Mouse (Mus musculus) liver, embryonic 12.5 days (tissue): ENCODE data around the gene Cd81. TPM values are rescaled to one million over a fixed set of nuclear protein-coding genes. Genes with fewer than 3 reads are reported as not detected.
A peak's percentile ranks its signal among the peaks of the same experiment; 100 is the strongest.

ENCODE experiments used
- ATAC-seq: fragments of 200-750 bp; cut with Nextera tagmentation; 2 replicates; pipeline ENCODE4 v1.8.0; 2017; ENCODE audit warnings: moderate number of reproducible peaks, mild to moderate bottlenecking, moderate library complexity
- H3K27ac ChIP-seq: fragments of 300-500 bp; sonication (generic); 2 replicates; pipeline ENCODE4 v1.5.1; 2016; ENCODE audit warnings: mild to moderate bottlenecking
- H3K27me3 ChIP-seq: fragments of 300-500 bp; sonication (generic); replicated peaks from 2 replicates; pipeline ENCODE4 v1.6.1; 2016; ENCODE audit warnings: mild to moderate bottlenecking, moderate library complexity
- H3K36me3 ChIP-seq: fragments of 300-500 bp; sonication (generic); 2 replicates; pipeline ENCODE4 v1.6.1; 2016; ENCODE audit warnings: mild to moderate bottlenecking, moderate library complexity
- H3K4me1 ChIP-seq: fragments of 300-500 bp; sonication (generic); 2 replicates; pipeline ENCODE4 v1.6.1; 2016
- H3K4me2 ChIP-seq: fragments of 300-500 bp; sonication (generic); 2 replicates; pipeline ENCODE4 v1.6.1; 2016; ENCODE audit warnings: mild to moderate bottlenecking, moderate library complexity
- H3K4me3 ChIP-seq: fragments of 300-500 bp; sonication (generic); 2 replicates; pipeline ENCODE4 v1.5.1; 2016; ENCODE audit warnings: mild to moderate bottlenecking, moderate library complexity
- H3K9ac ChIP-seq: fragments of 300-500 bp; sonication (generic); 2 replicates; pipeline ENCODE4 v1.6.1; 2016; ENCODE audit warnings: mild to moderate bottlenecking, moderate library complexity
- H3K9me3 ChIP-seq: fragments of 300-500 bp; sonication (generic); replicated peaks from 2 replicates; pipeline ENCODE4 v1.6.1; 2016; ENCODE audit warnings: mild to moderate bottlenecking, moderate library complexity
- WGBS: fragments of 180-500 bp; shearing (Covaris S2); methylation state at CpG from one replicate; pipeline ENCODE4 v1.1.7; 2016; ENCODE audit not compliant: insufficient replicate concordance; 5-methylcytosine and 5-hydroxymethylcytosine counted together
- polyA plus RNA-seq: library from polyadenylated mRNA; unstranded; fragments of >200 nt; fragmentation: Nextera tagmentation; extraction: Ambion mirVana; gene quantifications from 2 replicates; pipeline ENCODE4 v1.2.1, GENCODE M21; 2016

The Cd81 gene
- polyA plus RNA-seq, 1 experiment from 2014 or later: 154 TPM

DNA sequence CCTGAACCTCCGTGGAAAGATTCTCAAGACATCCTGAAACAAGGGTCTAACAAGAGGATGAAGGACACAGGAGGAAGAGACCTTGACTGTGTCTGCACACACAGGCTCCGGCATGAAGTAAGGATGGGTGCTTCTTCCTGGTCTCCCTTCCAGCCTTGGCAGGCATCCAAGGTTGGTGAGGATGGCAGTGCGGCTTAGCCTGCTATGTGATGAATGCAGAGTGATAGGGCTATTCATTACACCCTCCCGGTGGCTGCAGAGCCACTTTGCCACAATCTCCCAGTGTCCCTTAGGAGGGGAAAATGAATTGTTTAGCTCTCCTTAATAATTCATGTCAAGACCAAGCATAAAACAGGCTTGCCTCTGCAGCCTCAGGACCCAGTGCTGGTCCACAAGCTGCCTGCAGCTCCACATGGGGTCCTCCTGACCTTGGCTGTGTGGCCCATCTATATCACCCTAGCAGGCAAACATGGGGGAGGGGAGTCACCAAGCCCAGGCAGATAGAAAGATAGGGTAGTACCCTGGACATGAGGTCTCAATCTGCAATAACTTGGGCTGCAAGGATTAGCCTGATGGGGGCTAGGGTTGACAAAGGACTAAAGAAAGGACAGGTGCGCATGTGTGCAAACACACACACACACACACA lies 40.2 kb upstream of the Cd81 start:
- H3K4me2 ChIP-seq: no peak overlapping the region
- H3K9ac ChIP-seq: no peak overlapping the region
- no peak overlapping the region for H3K4me3 ChIP-seq
- H3K27ac ChIP-seq: peak overlapping the region; percentile 23; the same call in 1 of the 2 replicates
- WGBS: 76% methylated on average over 5 of the region's 5 CpGs
- peaks cover 41% of the 10 kb centered on the region for H3K36me3 ChIP-seq
- peaks cover 96% of the 10 kb centered on the region for H3K4me1 ChIP-seq
- no peaks in the 10 kb centered on the region for H3K9me3 ChIP-seq
- no peaks in the 10 kb centered on the region for H3K27me3 ChIP-seq
- no peak for ATAC-seq

DNA sequence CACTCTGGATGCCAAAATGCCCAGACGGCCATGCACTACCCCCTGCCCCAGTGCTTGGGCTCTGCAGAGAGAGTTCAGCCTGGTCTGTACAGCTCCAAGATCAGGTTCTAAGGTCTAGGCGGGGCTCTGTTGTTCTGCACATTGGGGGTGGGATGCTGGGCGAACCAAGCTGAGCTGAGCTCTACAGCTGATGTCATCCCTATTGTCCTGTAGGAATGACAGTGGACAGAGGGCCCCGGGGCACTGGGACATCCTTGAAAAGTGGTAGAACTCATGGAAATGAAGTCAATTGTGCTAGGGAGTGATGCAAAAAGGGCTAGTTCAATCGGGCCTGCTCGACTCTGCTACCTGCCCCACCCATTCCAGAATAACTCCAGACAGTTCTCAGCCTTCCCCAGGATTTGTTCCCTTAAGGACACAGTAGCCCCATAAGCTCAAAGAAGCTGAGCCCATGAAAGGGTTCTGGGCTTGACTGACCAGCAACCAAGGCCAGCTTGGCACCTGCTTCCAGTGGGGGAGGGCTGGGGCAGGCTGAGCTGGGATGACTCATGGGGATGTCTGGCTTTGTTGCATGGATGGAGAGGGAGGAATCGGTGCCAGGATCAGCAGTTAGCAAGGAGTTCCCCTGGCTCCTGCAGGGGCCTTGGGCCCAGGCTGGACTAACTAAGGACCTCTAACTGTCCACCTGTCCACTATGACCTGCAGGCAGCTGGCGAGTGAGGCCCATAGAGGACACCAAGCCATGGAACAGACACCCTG lies 38.9 kb upstream of the Cd81 start:
- WGBS: 56% methylated on average over 8 of the region's 8 CpGs
- Histone ChIP-seq H3K4me1 (peaks cover 83% of the 10 kb centered on the region), H3K36me3 (peaks cover 40% of the 10 kb centered on the region), H3K9me3 (no peaks in the 10 kb centered on the region), H3K27ac (peak overlapping the region; percentile 26; the same call in 1 of the 2 replicates), H3K27me3 (no peaks in the 10 kb centered on the region), H3K9ac (no peak overlapping the region), H3K4me3 (no peak overlapping the region), H3K4me2 (no peak overlapping the region)
- ATAC-seq: no peak

DNA sequence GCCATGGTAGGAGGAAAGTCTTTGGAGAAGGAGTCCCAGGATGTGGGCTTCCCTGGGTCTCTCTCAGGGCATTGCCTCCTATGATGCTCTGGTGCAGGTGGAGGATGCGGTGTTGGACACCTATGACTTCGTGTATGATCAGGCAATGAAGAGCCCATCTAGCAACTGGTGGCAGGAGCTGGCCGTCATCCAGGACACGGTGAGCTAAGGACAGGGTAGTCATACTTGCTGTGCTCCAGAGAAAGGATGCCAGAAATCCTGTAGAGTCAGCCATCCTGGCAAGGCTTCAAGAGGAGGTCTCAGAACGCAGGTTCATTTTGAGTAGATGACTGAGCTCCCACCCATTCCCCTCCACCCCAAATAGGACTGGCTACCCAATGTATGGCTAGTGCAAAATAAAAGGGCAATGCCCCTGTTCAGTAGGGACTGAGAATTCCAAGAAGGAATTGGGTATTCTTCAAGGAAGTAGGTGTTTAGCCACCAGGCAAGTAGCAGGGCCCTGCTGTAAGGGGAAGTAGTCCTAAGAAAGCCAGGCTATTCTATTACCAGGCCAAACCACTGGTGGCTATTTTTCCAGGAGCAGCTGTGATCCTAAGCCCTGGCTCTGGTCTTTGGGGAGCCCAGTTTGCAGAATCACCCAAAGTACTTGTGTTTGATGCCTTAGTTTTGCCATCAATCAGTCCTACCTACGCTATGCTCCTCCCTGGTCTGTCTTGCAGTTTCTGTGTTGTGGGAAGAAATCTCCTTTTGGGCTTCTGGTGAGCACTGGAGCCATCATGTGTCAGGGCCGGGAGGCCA lies 37.5 kb upstream of the Cd81 start:
- H3K9ac ChIP-seq: no peak overlapping the region; the same call in 1 of the 2 replicates
- H3K9me3 ChIP-seq: no peaks in the 10 kb centered on the region
- no peak for ATAC-seq
- H3K4me2 ChIP-seq: no peak overlapping the region
- H3K27ac ChIP-seq: peak overlapping the region; percentile 38; the same call in 1 of the 2 replicates
- H3K36me3 ChIP-seq: peaks cover 28% of the 10 kb centered on the region
- WGBS: 81% methylated on average over 7 of the region's 7 CpGs
- H3K4me1 ChIP-seq: peaks cover 69% of the 10 kb centered on the region
- no peaks in the 10 kb centered on the region for H3K27me3 ChIP-seq
- no peak overlapping the region for H3K4me3 ChIP-seq

DNA sequence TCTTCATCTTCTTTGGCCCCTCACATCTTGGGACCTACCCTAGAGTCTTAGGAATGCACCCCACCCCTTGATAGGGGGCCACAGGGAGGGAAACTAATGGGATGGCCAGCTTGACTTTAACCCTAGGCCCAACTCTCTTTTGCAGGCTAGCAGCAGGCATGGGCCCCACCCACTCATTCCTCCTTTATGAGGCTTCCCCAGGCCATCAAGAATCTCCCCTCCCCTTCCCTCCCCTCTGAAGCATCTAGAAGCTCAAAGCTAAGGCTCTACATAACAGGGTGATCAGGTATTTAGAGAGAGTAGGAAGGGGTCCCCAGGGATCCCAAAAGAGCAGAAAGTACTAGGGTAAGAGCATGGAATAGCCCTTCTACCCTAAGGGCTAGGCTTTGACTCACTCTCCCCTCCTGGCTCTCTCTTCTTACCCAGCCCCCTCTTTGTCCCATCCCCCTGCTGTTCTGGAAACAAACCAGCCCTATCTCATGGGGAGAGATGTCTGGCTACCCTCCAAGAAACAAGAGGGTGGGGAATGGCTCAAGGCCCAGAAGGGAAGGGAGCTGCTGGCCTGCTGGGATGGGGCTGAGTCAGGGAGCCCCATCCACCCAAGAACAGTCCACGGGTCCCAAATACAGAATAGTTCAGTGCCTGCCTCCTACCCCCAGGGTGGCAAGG lies 36.6 kb upstream of the Cd81 start:
- Histone ChIP-seq H3K9me3 (no peaks in the 10 kb centered on the region), H3K9ac (no peak overlapping the region), H3K4me2 (no peak overlapping the region), H3K4me3 (no peak overlapping the region), H3K27me3 (no peaks in the 10 kb centered on the region), H3K27ac (peak overlapping the region; percentile 38), H3K36me3 (peaks cover 19% of the 10 kb centered on the region), H3K4me1 (peaks cover 66% of the 10 kb centered on the region)
- 54% methylated on average over 1 of the region's 1 CpGs for WGBS
- no peak for ATAC-seq

DNA sequence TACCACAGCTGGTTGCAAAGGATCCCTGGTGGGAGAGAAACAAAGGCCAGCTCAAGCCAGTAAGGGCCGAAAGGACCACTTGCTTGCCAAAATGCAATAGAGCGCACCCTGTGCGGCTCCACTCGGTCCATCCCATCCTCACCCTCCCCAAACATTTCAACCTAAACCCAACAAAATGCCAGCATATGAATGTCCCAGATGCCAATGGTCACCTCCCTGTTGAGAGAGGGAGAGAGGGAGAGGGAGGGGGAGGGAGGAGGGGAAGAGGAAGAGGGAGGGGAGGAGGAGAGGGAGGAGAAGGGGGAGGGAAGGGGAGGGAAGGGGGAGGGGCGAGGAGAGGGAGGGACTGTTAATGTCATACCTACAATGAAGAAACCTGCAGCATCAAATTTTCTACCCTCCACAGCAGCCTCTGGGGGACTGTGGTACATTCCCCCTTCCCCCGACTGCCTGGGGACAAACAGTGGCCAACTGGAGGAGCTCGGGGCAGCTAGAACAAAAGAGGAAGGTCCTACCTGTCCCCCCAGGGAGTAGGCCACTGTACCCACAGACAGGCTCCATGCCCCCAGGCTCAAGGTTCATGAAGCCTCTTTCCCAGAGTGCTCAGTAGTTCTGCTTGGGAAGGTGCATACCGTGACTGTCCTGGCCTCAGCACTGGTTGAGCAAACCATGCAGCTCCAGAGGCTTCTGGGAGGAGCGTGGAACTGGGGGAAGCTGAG lies 36.0 kb upstream of the Cd81 start:
- Histone ChIP-seq H3K27ac (peak overlapping the region; percentile 38), H3K4me1 (peaks cover 66% of the 10 kb centered on the region), H3K36me3 (peaks cover 19% of the 10 kb centered on the region), H3K4me2 (no peak overlapping the region), H3K9ac (no peak overlapping the region), H3K9me3 (no peaks in the 10 kb centered on the region), H3K4me3 (no peak overlapping the region), H3K27me3 (no peaks in the 10 kb centered on the region)
- 66% methylated on average over 8 of the region's 9 CpGs for WGBS
- ATAC-seq: 0 out of 2 replicates have a peak, but pooled peaks have one; percentile 3

DNA sequence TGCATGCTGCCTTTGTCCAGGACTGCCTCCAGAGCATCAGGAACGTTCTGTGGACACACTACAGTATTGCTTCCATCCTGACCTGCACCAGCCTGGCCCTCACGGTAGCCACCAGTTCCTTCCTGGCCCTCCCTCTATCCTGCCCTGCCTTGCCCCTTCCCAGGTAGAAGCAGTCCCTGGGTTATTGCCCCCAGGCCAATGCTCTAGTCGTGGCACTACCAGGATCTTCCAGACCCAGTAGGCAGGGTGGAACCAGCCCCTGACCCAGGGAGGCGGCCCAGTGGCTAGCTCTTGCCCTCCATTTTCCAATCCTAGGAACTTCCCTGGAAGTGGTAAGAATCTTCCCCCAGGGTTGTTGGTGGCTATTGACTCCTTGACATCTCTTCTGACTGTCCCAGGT lies 35.4 kb upstream of the Cd81 start:
- peaks cover 19% of the 10 kb centered on the region for H3K36me3 ChIP-seq
- 0 out of 2 replicates have a peak overlapping the region, but pooled peaks have one; percentile 2 for H3K27ac ChIP-seq
- peaks cover 62% of the 10 kb centered on the region for H3K4me1 ChIP-seq
- H3K9ac ChIP-seq: no peak overlapping the region
- no peak overlapping the region for H3K4me2 ChIP-seq
- H3K27me3 ChIP-seq: no peaks in the 10 kb centered on the region
- WGBS: 79% methylated on average over 4 of the region's 4 CpGs
- no peaks in the 10 kb centered on the region for H3K9me3 ChIP-seq
- no peak for ATAC-seq
- no peak overlapping the region for H3K4me3 ChIP-seq

DNA sequence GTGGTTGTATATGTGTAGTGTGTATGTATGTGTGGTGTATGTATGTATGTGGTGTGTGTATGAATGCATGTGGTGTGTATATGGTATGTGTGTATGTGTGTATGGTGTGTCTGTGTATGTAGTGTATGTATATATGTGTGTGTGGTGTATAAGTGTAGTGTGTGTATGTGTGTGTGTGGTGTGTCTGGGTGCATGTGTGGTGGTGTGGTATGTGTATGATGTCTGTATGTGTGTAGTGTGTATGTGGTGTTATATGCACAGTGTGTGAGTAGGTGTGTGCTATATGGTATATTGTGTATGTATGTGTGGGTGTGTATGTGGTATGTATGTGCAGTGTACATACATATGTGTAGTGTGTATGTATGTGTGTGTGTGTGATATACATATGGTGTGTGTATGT lies 32.5 kb upstream of the Cd81 start:
- no peak for ATAC-seq
- no peak overlapping the region for H3K27ac ChIP-seq

DNA sequence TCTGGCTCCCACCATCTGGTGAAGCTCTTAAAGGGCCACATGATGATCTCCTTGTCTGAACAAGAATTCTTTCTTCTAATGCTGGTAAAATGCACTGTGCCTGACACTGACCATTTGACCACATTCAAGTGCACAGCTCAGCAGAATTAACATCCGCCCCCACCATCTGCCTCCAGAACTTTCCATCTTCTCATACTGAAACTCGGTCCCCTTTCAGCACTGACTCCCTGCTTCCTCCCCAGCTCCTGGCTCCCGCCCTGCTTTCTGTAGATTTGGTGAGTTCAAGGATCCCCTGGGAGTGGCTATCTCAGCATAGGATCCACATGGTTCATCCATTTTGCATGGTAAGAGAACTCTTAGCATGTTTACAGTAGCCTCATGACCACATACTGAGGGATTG lies 31.8 kb upstream of the Cd81 start:
- H3K27ac ChIP-seq: no peak overlapping the region
- ATAC-seq: no peak
- peaks cover 30% of the 10 kb centered on the region for H3K4me1 ChIP-seq
- 67% methylated on average over 3 of the region's 3 CpGs for WGBS
- H3K4me2 ChIP-seq: no peak overlapping the region
- H3K36me3 ChIP-seq: peaks cover 19% of the 10 kb centered on the region
- H3K27me3 ChIP-seq: no peaks in the 10 kb centered on the region
- H3K9me3 ChIP-seq: no peaks in the 10 kb centered on the region
- H3K4me3 ChIP-seq: no peak overlapping the region
- no peak overlapping the region for H3K9ac ChIP-seq

More for the DNA sequence above, 32.5 kb upstream of the Cd81 start:
- Histone ChIP-seq H3K36me3 (peaks cover 19% of the 10 kb centered on the region), H3K9me3 (no peaks in the 10 kb centered on the region), H3K4me2 (no peak overlapping the region), H3K9ac (no peak overlapping the region), H3K4me1 (peaks cover 36% of the 10 kb centered on the region), H3K4me3 (no peak overlapping the region), H3K27me3 (no peaks in the 10 kb centered on the region)

DNA sequence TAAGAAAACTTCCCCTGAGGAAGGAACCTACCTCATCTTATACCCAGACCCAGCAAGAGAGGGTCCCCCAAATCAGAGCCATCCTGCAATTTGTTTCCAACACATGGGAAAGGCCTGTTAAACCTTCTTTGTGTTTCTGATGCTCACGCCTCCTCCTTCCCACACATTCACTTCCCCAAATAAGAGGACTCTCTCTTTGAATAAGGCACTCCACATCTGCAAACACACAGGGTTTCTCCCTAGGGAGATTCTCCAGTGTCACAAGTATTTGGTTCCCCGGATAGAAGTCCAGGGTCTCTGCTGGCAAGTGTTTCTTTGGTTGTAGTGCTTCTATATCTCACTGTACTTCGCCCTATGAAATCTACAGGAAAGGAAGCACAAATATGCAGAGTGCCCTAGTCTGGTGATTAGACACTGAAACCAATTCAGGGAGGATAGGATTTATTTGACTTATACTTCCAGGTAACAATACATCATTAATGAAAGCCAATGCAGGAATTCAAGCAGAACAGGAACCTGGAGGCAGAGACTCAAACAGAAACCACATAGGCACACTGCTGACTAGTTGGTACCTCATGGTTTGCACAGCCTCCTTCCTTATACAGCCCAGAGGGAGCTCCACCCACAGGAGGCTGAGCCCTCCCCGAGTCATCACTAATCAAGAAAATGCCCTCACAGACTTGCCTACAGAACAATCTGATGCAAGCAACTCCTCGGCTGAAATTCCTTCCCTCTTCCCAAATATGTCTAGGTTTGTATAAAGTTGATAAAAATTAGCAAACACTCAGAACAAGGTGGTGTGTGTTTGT lies 31.0 kb upstream of the Cd81 start:
- Histone ChIP-seq H3K27ac (no peak overlapping the region), H3K4me3 (no peak overlapping the region), H3K4me1 (peaks cover 22% of the 10 kb centered on the region), H3K4me2 (no peak overlapping the region), H3K9ac (no peak overlapping the region), H3K27me3 (no peaks in the 10 kb centered on the region), H3K36me3 (peaks cover 19% of the 10 kb centered on the region), H3K9me3 (no peaks in the 10 kb centered on the region)
- WGBS: 47% methylated on average over 5 of the region's 5 CpGs
- 0 out of 2 replicates have a peak, but pooled peaks have one; percentile 51 for ATAC-seq

DNA sequence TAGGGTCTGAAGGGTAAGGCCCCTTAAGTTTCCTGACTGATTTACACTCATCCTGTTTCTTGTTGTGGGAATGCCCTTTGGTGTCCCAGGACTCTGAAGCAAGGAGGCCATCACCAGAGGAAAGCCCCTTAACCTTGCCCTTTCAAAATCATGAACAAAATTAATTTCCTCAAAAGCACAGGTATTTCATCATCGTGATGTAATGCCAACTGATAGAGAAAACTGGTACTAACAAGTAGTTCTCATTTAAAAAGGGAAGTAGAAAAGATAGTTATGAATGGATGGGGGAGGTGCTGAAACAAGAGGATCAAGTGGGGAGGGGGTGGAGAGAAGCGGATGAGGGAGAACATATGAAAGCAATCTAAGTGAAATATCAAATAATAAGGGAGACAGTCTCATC lies 29.0 kb upstream of the Cd81 start:
- no peak overlapping the region for H3K9ac ChIP-seq
- H3K4me2 ChIP-seq: no peak overlapping the region
- H3K4me3 ChIP-seq: no peak overlapping the region
- no peaks in the 10 kb centered on the region for H3K9me3 ChIP-seq
- H3K27me3 ChIP-seq: no peaks in the 10 kb centered on the region
- H3K27ac ChIP-seq: no peak overlapping the region
- WGBS: 73% methylated on average over 2 of the region's 2 CpGs
- ATAC-seq: no peak
- peaks cover 23% of the 10 kb centered on the region for H3K4me1 ChIP-seq
- H3K36me3 ChIP-seq: 0 out of 2 replicates have a peak, but pooled peaks cover 3% of the 10 kb centered on the region
